Mouse (Mus musculus) forebrain, postnatal 0 days (tissue): Measurements from ENCODE around the gene Nfkbid. TPM values are rescaled to one million over a fixed set of nuclear protein-coding genes. Genes with fewer than 3 reads are reported as not detected.

Experiments
- ATAC-seq: fragments of 200-750 bp; cut with Nextera tagmentation; 2 replicates; pipeline ENCODE4 v1.8.0; 2017; ENCODE audit warnings: mild to moderate bottlenecking, moderate library complexity
- DNase-seq: peaks from one replicate; pipeline ENCODE4 v3.0.0-alpha.2; 2015
- H3K27ac ChIP-seq: fragments of 300-500 bp; sonication (generic); 2 replicates; pipeline ENCODE4 v1.5.1; 2014; ENCODE audit warnings: low read depth, mild to moderate bottlenecking, antibody characterized with exemption, low read length, moderate library complexity, mixed read lengths
- H3K27me3 ChIP-seq: fragments of 300-500 bp; sonication (generic); 2 replicates; pipeline ENCODE4 v1.6.1; 2014; ENCODE audit warnings: mild to moderate bottlenecking, low read length, mixed read lengths; ENCODE audit not compliant: insufficient read depth
- H3K36me3 ChIP-seq: fragments of 300-500 bp; sonication (generic); 2 replicates; pipeline ENCODE4 v1.6.1; 2014; ENCODE audit warnings: mild to moderate bottlenecking, moderate library complexity; ENCODE audit not compliant: insufficient read depth
- H3K4me1 ChIP-seq: fragments of 300-500 bp; sonication (generic); 2 replicates; pipeline ENCODE4 v1.6.1; 2014; ENCODE audit warnings: antibody characterized with exemption; ENCODE audit not compliant: insufficient read depth
- H3K4me2 ChIP-seq: fragments of 300-500 bp; sonication (generic); 2 replicates; pipeline ENCODE4 v1.6.1; 2014; ENCODE audit warnings: low read depth, mild to moderate bottlenecking, moderate library complexity
- H3K4me3 ChIP-seq: fragments of 300-500 bp; sonication (generic); 2 replicates; pipeline ENCODE4 v1.5.1; 2014; ENCODE audit warnings: low read depth, low read length, mixed read lengths
- H3K9ac ChIP-seq: fragments of 300-500 bp; sonication (generic); 2 replicates; pipeline ENCODE4 v1.6.1; 2014; ENCODE audit warnings: mild to moderate bottlenecking
- H3K9me3 ChIP-seq: fragments of 300-500 bp; sonication (generic); 2 replicates; pipeline ENCODE4 v1.6.1; 2016; ENCODE audit warnings: low read length
- CTCF ChIP-seq: sonication (generic); IDR thresholded peaks from 2 replicates; pipeline ENCODE4 v1.5.1; 2016; ENCODE audit warnings: antibody characterized with exemption, control low read depth, low read depth
- WGBS: fragments of 180-500 bp; shearing (Covaris S2); extraction: QIAGEN DNeasy Blood & Tissue Kit; methylation state at CpG from one replicate; pipeline ENCODE4 v1.1.7; 2014; 5-methylcytosine and 5-hydroxymethylcytosine counted together
- polyA plus RNA-seq: library from polyadenylated mRNA; unstranded; fragments of >200 nt; fragmentation: Nextera tagmentation; extraction: Ambion mirVana; gene quantifications from 2 replicates; pipeline ENCODE4 v1.2.1, GENCODE M21; 2015
- total RNA-seq: library from RNA; depleted of rRNA; stranded (reverse); fragments of >200 nt; gene quantifications from 2 replicates; pipeline ENCODE4 v1.2.3, GENCODE M21; 2014

Nfkbid gene
- total and polyA plus RNA-seq, 2 experiments from 2014 or later: 1.7 to 3.4 TPM

DNA sequence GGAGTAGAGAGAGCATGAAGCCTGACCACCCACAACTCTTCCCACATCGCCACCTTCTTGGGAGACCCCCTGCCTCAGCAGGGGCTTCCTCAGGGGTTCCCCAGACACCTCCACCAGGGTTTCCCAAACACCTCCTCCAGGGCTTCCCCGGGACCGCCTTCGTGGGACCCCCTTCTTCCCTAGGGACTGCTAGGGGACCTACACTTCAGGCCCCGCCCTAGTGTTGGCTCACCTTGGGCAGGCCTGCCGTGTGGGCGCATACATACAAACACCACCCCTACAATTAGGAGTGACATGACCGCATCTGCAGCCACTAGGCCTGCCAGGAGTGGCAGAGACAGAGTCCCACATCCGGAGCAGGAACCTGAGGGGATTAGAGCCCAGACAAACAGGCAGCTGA, 3.7 kb upstream of the Nfkbid start:
- no peak for ATAC-seq
- Histone ChIP-seq H3K4me2 (no peak overlapping the region), H3K9ac (no peak overlapping the region), H3K36me3 (no peaks in the 10 kb centered on the region), H3K9me3 (no peaks in the 10 kb centered on the region), H3K4me3 (no peak overlapping the region), H3K27me3 (no peaks in the 10 kb centered on the region), H3K27ac (no peak overlapping the region), H3K4me1 (no peaks in the 10 kb centered on the region; the same call in 1 of the 2 replicates)
- WGBS: 80% methylated on average over 9 of the region's 9 CpGs
- no peak for DNase-seq
- no peak for TF ChIP-seq CTCF

DNA sequence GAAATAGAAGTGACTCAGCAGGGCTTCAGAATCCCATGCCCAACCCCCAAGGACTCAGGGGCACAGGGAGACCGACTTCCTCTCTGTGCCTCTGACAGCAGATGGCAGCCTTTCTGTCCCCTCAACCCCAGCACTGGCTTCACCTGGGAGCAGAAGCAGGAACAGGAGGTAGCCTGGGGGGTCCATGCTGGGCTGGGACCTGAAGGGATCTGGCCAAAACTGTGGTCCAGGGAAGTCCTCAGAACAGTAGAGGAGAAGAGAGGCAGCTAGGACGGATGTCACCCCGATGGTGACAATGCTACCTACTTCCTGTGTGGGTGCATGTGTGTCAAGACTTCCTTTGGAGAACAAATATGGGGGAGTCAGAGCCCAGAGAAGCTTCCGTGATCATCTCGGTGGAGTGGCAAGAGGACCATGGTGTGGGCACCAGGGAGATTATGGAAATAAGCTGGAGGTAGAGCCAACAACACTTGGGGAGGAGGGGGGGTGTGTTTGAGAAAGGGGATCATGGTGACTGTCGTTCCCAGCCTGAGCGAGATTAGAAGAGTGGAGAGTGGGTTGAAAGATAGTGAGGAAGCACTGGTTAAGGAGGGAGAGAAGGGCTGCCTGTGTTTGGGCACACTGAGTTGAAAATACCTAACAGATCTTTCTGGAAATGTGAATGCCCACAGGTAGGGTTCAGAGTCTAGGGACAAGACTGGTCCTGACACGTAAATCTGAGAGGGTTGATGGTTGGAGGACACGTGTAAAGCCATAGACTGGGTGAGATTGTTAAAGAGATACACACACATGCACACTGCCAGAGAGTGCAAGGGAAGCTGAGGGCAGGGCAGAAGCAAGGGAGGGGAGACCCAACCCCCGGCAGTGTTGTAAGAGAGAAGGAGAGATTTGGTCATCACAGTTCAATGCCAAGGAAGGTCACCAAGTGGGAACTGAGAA, 1.7 kb upstream of the Nfkbid start, which contains the start of gene Hcst:
Hcst (minus strand) TSS at position 294 of the 939 bp plus-strand sequence.
- ATAC-seq (no peak), DNase-seq (no peak)
- 76% methylated on average over 10 of the region's 10 CpGs for WGBS
- Histone ChIP-seq H3K27ac (no peak within 1 kb of the TSS), H3K4me2 (no peak within 1 kb of the TSS), H3K4me1 (no peaks in the 10 kb centered on the region; the same call in 1 of the 2 replicates), H3K4me3 (no peak within 1 kb of the TSS), H3K36me3 (no peaks in the 10 kb centered on the region; the same call in 1 of the 2 replicates), H3K27me3 (no peaks in the 10 kb centered on the region), H3K9ac (no peak within 1 kb of the TSS), H3K9me3 (no peaks in the 10 kb centered on the region)
- TF ChIP-seq CTCF: no peak

GRCm38 (mm10) chr7:30420673-30421072, 859 bp upstream of the Nfkbid start:
- Histone ChIP-seq H3K9me3 (no peaks in the 10 kb centered on the region), H3K36me3 (peaks cover 7% of the 10 kb centered on the region), H3K4me1 (no peaks in the 10 kb centered on the region; the same call in 1 of the 2 replicates), H3K27me3 (no peaks in the 10 kb centered on the region), H3K27ac (no peak overlapping the region), H3K4me2 (no peak overlapping the region), H3K9ac (no peak overlapping the region), H3K4me3 (no peak overlapping the region)
- TF ChIP-seq CTCF: no peak
- DNase-seq (no peak), ATAC-seq (no peak)
- 83% methylated on average over 3 of the region's 3 CpGs for whole genome bisulfite sequencing

- peak; percentile 96 for ATAC-seq
- DNase-seq: peak; percentile 96
- Histone ChIP-seq H3K27ac (0 out of 2 replicates have a peak overlapping the region, but pooled peaks have one; percentile 64), H3K27me3 (no peaks in the 10 kb centered on the region), H3K4me3 (peak overlapping the region; percentile 53), H3K36me3 (peaks cover 14% of the 10 kb centered on the region), H3K4me2 (peak overlapping the region; percentile 98), H3K9me3 (no peaks in the 10 kb centered on the region), H3K4me1 (no peaks in the 10 kb centered on the region; the same call in 1 of the 2 replicates), H3K9ac (peak overlapping the region; percentile 53)
- 0% methylated on average over 44 of the region's 45 CpGs for WGBS
- TF ChIP-seq CTCF: no peak
Observed at GRCm38 (mm10) chr7:30421890-30422435, 431 bp downstream of the Nfkbid start.

GRCm38 (mm10) chr7:30422560-30422959, 1.0 kb downstream of the Nfkbid start:
- 12% methylated on average over 9 of the region's 9 CpGs for WGBS
- DNase-seq (no peak), ATAC-seq (peak; percentile 74)
- H3K27ac ChIP-seq: peak overlapping the region; percentile 64
- peaks cover 15% of the 10 kb centered on the region for H3K36me3 ChIP-seq
- H3K4me1 ChIP-seq: no peaks in the 10 kb centered on the region; the same call in 1 of the 2 replicates
- TF ChIP-seq CTCF: 0 out of 2 replicates have a peak, but pooled peaks have one; percentile 7
- H3K4me3 ChIP-seq: peak overlapping the region; percentile 53
- H3K27me3 ChIP-seq: no peaks in the 10 kb centered on the region
- H3K9me3 ChIP-seq: no peaks in the 10 kb centered on the region
- peak overlapping the region; percentile 98 for H3K4me2 ChIP-seq
- H3K9ac ChIP-seq: peak overlapping the region; percentile 53

DNA sequence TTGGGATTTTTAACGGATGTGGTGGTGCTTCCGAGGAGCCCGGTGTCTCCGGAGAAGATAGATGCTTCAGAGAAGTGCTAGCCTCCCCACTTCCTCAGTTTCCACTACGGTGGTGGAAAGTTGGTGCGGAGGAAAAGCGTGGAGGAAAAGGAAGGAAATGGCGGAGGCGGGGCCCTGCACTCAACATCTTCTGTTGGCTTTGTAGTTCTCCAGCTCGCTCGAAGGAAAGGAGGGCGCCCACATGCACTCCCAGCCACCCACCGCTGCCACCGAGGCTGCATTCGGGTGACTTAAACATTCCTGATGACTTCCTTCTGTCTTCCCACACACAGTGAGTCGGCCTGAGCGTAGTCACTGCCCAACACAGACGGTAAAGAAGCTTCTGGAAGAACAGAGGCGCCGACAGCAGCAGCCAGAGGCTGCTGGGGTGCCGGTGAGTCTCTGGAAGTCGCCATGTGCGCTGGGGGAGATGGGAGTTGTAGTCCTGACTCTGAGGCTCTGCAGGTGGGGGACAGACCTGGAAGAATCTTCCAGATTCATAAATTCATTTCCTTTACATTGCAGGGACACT, 1.6 kb downstream of the Nfkbid start:
- WGBS: 42% methylated on average over 23 of the region's 23 CpGs
- Histone ChIP-seq H3K27me3 (no peaks in the 10 kb centered on the region), H3K36me3 (peaks cover 15% of the 10 kb centered on the region), H3K27ac (peak overlapping the region; percentile 64; the same call in 1 of the 2 replicates), H3K9ac (peak overlapping the region; percentile 53), H3K9me3 (no peaks in the 10 kb centered on the region), H3K4me3 (peak overlapping the region; percentile 53), H3K4me1 (no peaks in the 10 kb centered on the region; the same call in 1 of the 2 replicates), H3K4me2 (peak overlapping the region; percentile 98)
- DNase-seq: peak; percentile 26
- TF ChIP-seq CTCF: no peak
- no peak for ATAC-seq
